Mouse (Mus musculus) midbrain, embryonic 14.5 days (tissue): ENCODE measurements around the gene Wdcp. TPM values are rescaled to one million over a fixed set of nuclear protein-coding genes. Genes with fewer than 3 reads are reported as not detected.
"Not testable (repeated sequence)": the region's sequence is repeated elsewhere in the genome, so short reads cannot be mapped to it uniquely, and the experiment has no call there.

Experiments
- ATAC-seq: fragments of 200-750 bp; cut with Nextera tagmentation; 2 replicates; pipeline ENCODE4 v1.8.0; 2017; ENCODE audit warnings: moderate number of reproducible peaks, moderate library complexity; ENCODE audit not compliant: low FRiP score, low TSS enrichment
- DNase-seq: peaks from one replicate; pipeline ENCODE4 v3.0.0-alpha.2; 2015
- H3K27ac ChIP-seq: fragments of 300-500 bp; sonication (generic); replicated peaks from 2 replicates; pipeline ENCODE4 v1.5.1; 2014; ENCODE audit warnings: mild to moderate bottlenecking, low read depth, low read length, moderate library complexity
- H3K27me3 ChIP-seq: fragments of 300-500 bp; sonication (generic); 2 replicates; pipeline ENCODE4 v1.6.1; 2014; ENCODE audit warnings: low read length, control low read depth, mixed read lengths; ENCODE audit not compliant: control insufficient read depth, insufficient read depth
- H3K36me3 ChIP-seq: fragments of 300-500 bp; sonication (generic); 2 replicates; pipeline ENCODE4 v1.6.1; 2014; ENCODE audit warnings: low read length, control low read depth; ENCODE audit not compliant: control insufficient read depth, insufficient read depth
- H3K4me1 ChIP-seq: fragments of 300-500 bp; sonication (generic); 2 replicates; pipeline ENCODE4 v1.6.1; 2014; ENCODE audit warnings: mild to moderate bottlenecking, antibody characterized with exemption, low read length, control low read depth; ENCODE audit not compliant: control insufficient read depth, insufficient read depth
- H3K4me2 ChIP-seq: fragments of 300-500 bp; sonication (generic); 2 replicates; pipeline ENCODE4 v1.6.1; 2014; ENCODE audit warnings: mild to moderate bottlenecking, low read length, moderate library complexity
- H3K4me3 ChIP-seq: fragments of 300-500 bp; sonication (generic); replicated peaks from 2 replicates; pipeline ENCODE4 v1.5.1; 2014; ENCODE audit warnings: low read depth, low read length
- H3K9ac ChIP-seq: fragments of 300-500 bp; sonication (generic); replicated peaks from 2 replicates; pipeline ENCODE4 v1.6.1; 2014; ENCODE audit warnings: mild to moderate bottlenecking, low read length, moderate library complexity
- H3K9me3 ChIP-seq: fragments of 300-500 bp; sonication (generic); 2 replicates; pipeline ENCODE4 v1.6.1; 2016; ENCODE audit warnings: low read length, control low read depth, mixed read lengths; ENCODE audit not compliant: control insufficient read depth
- WGBS: fragments of 180-500 bp; shearing (Covaris S2); extraction: QIAGEN DNeasy Blood & Tissue Kit; methylation state at CpG from one replicate; pipeline ENCODE4 v1.1.7; 2014; 5-methylcytosine and 5-hydroxymethylcytosine counted together
- polyA plus RNA-seq: library from polyadenylated mRNA; unstranded; fragments of >200 nt; fragmentation: Nextera tagmentation; extraction: Ambion mirVana; gene quantifications from 2 replicates; pipeline ENCODE4 v1.2.1, GENCODE M21; 2014

The Wdcp gene
- polyA plus RNA-seq, 1 experiment from 2014 or later: 10.8 TPM

DNA sequence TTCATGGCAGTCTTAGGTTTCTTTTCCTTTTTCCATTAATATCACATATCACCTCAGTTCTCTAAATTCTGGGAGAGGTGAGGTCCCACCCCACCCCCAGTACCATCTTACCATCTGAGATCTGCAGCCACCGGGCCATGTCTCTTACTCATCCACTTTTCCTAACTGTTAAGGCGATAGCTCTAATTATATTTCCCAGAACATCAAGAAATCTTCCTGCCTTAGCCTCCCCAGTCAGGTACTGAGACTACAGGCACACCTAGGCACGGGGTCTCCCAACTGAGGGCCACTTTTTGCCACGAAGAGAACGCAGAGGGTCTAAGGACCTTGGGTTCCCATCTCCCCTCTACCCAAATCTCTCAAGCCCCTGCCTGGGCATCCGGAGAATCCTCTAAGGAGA, 30.4 kb downstream of the Wdcp start:
- no peak overlapping the region for H3K9ac ChIP-seq
- H3K27ac ChIP-seq: no peak overlapping the region
- no peaks in the 10 kb centered on the region for H3K27me3 ChIP-seq
- H3K36me3 ChIP-seq: no peaks in the 10 kb centered on the region
- peaks cover 11% of the 10 kb centered on the region; the same call in 1 of the 2 replicates for H3K4me1 ChIP-seq
- peak overlapping the region; percentile 76 for H3K4me2 ChIP-seq
- no peak for DNase-seq
- 82% methylated on average over 6 of the region's 6 CpGs for WGBS
- ATAC-seq: no peak
- no peaks in the 10 kb centered on the region for H3K9me3 ChIP-seq
- H3K4me3 ChIP-seq: peak overlapping the region; percentile 37; the same call in 1 of the 2 replicates

DNA sequence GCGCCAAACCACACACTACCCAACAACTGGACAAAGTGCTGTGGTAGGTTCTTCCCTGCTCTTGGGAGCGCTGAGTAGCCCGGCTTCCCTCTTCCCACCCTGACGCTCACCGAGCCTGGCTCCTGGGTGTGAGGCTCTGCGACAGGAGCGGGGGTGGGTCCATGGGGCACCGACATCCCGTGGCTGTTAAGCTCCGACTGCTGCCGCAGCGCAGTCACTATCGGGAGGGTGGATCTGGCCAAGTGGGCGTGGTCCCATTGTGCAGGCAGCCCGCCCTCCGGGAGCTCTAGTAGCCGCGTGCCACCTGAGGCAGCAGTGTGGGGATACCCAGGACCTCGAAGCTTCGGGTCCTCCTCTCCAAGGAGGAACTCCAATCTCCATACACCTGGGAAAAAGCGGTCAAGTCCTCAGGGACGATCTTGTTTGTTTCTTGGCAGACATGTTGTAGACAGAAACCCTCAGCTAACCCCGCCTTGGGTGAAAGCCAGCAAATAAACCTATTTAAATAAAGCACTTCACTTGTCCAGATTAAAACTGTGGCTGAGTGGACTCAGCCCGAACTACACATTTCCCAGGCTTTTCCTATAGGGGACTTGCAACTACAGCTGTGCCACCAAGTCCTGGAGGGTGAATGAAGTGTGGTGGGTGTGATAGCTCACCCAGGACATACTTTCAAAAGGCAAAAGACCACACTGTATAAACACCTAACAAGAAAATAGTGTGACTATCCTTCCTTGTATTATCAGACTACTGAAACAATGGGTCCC, 31.2 kb downstream of the Wdcp start, which contains the start of gene Mfsd2b:
Gene Mfsd2b, minus strand, starts transcription at position 199 of the 767 bp plus-strand sequence.
- H3K9ac ChIP-seq: peak within 1 kb of the TSS; percentile 54
- 4% methylated on average over 24 of the region's 24 CpGs for WGBS
- H3K36me3 ChIP-seq: peaks cover 4% of the 10 kb centered on the region
- no peaks in the 10 kb centered on the region for H3K9me3 ChIP-seq
- ATAC-seq (peak; percentile 78), DNase-seq (peak; percentile 81)
- H3K4me1 ChIP-seq: peaks cover 11% of the 10 kb centered on the region; the same call in 1 of the 2 replicates
- H3K4me2 ChIP-seq: peak within 1 kb of the TSS; percentile 76
- no peak within 1 kb of the TSS for H3K27ac ChIP-seq
- H3K4me3 ChIP-seq: peak within 1 kb of the TSS; percentile 37
- no peaks in the 10 kb centered on the region for H3K27me3 ChIP-seq

DNA sequence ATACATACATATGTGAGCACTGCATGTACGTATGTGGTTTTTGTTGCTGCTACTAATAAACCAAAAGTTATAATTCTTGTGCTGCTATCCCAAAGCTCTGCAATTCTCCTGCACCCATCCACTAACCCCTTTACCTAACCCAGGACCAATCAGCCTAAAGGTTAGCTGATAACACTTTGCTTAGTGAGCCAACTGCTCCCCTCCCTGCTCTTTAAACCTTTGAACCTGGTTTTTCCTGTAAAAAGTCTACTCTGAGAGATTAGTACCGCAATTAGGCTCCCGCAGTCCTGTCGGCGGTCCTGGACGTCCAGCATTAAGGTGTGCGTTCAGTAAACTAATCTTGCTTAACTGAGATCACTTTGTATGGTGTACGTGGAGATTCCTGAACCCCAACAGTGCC, 32.5 kb downstream of the Wdcp start:
- H3K36me3 ChIP-seq: peaks cover 9% of the 10 kb centered on the region
- H3K4me2 ChIP-seq: no peak overlapping the region
- H3K27me3 ChIP-seq: no peaks in the 10 kb centered on the region
- no peak overlapping the region for H3K9ac ChIP-seq
- no peak overlapping the region for H3K27ac ChIP-seq
- H3K9me3 ChIP-seq: no peaks in the 10 kb centered on the region
- DNase-seq: no peak
- WGBS: 83% methylated on average over 8 of the region's 8 CpGs
- no peak for ATAC-seq
- peaks cover 11% of the 10 kb centered on the region; the same call in 1 of the 2 replicates for H3K4me1 ChIP-seq
- H3K4me3 ChIP-seq: no peak overlapping the region

DNA sequence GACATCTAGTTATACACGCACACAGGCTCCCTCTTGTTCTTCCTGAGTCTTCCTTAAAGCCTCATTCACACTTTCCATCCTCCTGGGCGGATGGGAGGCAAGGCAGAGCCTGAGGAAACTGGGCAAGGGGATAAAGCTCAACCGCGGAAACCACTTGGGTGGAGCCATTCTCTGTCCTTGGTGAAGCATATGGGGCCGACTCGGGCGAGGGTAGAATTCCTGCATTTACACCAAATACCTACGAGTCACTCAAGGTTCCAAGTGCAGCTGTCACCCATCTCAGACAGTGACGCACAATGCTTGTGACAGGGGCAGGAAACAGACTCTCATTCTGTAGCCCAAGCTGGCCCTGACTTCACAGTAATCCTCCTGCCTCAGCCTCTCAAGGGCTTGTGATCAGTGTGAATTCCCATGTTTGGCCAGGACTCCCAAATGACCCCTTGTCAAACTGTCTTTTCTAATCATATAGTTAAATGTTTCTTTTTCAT, 35.2 kb downstream of the Wdcp start:
- DNase-seq (no peak), ATAC-seq (no peak)
- 84% methylated on average over 9 of the region's 9 CpGs for WGBS
- Histone ChIP-seq H3K4me2 (no peak overlapping the region), H3K36me3 (peaks cover 28% of the 10 kb centered on the region), H3K9me3 (no peaks in the 10 kb centered on the region), H3K4me1 (peaks cover 11% of the 10 kb centered on the region; the same call in 1 of the 2 replicates), H3K27me3 (no peaks in the 10 kb centered on the region), H3K27ac (no peak overlapping the region), H3K4me3 (no peak overlapping the region), H3K9ac (no peak overlapping the region)

DNA sequence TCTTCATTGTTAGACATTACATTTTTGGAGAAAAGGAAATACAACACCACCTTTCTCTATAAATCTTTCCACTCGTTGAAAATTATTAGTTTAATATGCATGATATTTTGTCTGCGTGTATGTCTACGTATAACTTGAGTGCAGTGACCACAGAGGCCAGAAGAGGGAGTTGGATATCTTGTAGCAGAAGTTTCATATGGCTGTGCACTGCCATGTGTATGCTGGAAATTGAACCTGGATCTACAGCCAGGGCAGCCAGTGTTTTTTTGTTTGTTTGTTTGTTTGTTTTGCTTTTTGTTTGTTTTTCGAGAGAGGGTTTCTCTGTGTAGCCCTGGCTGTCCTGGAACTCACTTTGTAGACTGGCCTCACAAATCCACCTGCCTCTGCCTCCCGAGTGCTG, 35.9 kb downstream of the Wdcp start:
- no peak overlapping the region for H3K4me2 ChIP-seq
- no peaks in the 10 kb centered on the region for H3K9me3 ChIP-seq
- no peak overlapping the region for H3K4me3 ChIP-seq
- 97% methylated on average over 5 of the region's 5 CpGs for WGBS
- ATAC-seq: no peak
- no peak overlapping the region for H3K27ac ChIP-seq
- H3K4me1 ChIP-seq: peaks cover 6% of the 10 kb centered on the region; the same call in 1 of the 2 replicates
- DNase-seq: no peak
- no peaks in the 10 kb centered on the region for H3K27me3 ChIP-seq
- no peak overlapping the region for H3K9ac ChIP-seq
- peaks cover 28% of the 10 kb centered on the region for H3K36me3 ChIP-seq

DNA sequence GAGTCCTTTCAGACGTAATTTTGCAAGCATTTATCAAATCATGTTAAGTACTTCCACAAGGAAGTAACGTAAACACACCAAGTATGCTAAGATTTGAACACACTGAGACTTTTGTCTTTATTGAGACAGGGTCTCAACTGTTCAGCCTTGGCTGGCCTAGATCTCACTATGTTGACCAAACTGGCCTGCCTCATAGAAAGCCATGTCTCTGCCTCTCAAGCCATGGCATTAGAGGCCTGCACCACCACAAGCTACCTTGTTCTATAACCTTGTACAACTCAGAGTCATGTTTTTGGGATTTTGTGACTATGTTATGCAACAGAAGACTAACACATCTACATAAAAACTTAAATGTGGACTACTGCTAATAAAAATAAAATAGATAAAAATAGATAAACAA, 39.0 kb downstream of the Wdcp start:
- no peak overlapping the region for H3K27ac ChIP-seq
- peaks cover 31% of the 10 kb centered on the region for H3K36me3 ChIP-seq
- no peaks in the 10 kb centered on the region for H3K27me3 ChIP-seq
- no peak overlapping the region for H3K9ac ChIP-seq
- no peak for ATAC-seq
- DNase-seq: no peak
- H3K4me2 ChIP-seq: no peak overlapping the region
- H3K4me3 ChIP-seq: no peak overlapping the region
- WGBS: 95% methylated on average over 2 of the region's 2 CpGs
- no peaks in the 10 kb centered on the region for H3K4me1 ChIP-seq
- H3K9me3 ChIP-seq: no peaks in the 10 kb centered on the region

DNA sequence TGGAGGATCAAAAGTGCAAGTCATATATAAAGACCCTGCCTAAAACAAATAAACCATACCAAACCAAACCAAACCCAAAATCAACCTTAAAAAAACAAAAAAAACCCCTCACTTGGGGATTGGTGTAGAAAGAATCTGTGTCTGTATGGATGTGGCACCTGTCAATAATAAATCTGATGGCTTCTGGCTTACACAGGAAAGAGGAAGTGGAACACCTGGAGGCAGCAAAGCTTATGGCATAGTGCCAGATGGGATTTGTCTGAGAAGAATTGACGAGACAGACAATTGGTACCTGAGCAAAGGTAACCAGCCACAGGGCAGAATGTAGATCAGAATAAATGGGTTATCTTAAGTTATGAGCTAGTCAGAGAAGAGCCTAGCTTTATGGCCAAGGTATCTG, 42.0 kb downstream of the Wdcp start:
- Histone ChIP-seq H3K4me2 (no peak overlapping the region), H3K36me3 (peaks cover 22% of the 10 kb centered on the region), H3K27ac (no peak overlapping the region), H3K27me3 (no peaks in the 10 kb centered on the region), H3K9me3 (no peaks in the 10 kb centered on the region), H3K9ac (no peak overlapping the region), H3K4me3 (no peak overlapping the region), H3K4me1 (no peaks in the 10 kb centered on the region)
- DNase-seq: no peak
- 87% methylated on average over 1 of the region's 1 CpGs for WGBS
- no peak for ATAC-seq

DNA sequence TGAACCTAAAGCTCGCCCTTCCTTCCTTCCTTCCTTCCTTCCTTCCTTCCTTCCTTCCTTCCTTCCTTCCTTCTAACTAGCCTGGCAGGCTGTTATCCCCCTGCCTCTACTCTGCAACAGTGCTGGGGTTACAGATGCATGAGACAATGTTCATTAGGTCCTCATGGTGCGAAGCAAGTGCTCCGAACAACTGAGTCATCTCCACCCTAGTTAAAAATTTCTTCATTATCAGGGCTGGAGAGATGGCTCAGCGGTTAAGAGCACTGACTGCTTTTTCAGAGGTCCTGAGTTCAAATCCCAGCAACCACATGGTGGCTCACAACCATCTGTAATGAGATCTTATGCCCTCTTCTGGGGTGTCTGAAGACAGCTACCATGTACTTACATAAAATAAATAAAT, 43.5 kb downstream of the Wdcp start:
- not testable (repeated sequence) for H3K27ac ChIP-seq, DNase-seq, H3K4me1 ChIP-seq, H3K9ac ChIP-seq, H3K4me2 ChIP-seq, ATAC-seq, H3K27me3 ChIP-seq, H3K9me3 ChIP-seq, H3K4me3 ChIP-seq
- peaks cover 27% of the 10 kb centered on the region for H3K36me3 ChIP-seq
- 97% methylated on average over 4 of the region's 4 CpGs for WGBS

DNA sequence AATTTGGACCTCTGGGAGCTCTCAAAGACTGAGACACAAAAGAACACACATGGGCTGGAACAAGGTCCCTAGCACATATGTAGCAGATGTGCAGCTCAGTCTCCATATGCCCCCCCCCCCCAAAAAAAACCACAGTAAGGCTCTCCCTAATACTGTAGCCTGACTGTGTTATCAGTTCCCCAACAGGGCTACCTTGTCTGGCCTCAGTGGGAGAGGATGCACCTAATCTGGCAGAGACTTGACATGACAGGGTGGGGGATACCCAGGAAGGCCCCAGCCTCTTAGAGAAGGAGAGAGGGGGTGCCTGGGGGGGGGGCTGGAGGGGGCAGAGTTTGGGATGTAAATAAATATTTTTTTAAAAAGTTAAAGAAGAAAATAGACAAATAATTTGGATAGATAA, 45.6 kb downstream of the Wdcp start:
- Histone ChIP-seq H3K4me1 (no peaks in the 10 kb centered on the region), H3K27me3 (no peaks in the 10 kb centered on the region), H3K4me2 (no peak overlapping the region), H3K9ac (no peak overlapping the region), H3K27ac (no peak overlapping the region), H3K4me3 (no peak overlapping the region), H3K36me3 (peaks cover 25% of the 10 kb centered on the region), H3K9me3 (no peaks in the 10 kb centered on the region)
- DNase-seq (no peak), ATAC-seq (no peak)
